26 mouse cellular contexts compared by ENCODE assay signal in the genomic region with DNA sequence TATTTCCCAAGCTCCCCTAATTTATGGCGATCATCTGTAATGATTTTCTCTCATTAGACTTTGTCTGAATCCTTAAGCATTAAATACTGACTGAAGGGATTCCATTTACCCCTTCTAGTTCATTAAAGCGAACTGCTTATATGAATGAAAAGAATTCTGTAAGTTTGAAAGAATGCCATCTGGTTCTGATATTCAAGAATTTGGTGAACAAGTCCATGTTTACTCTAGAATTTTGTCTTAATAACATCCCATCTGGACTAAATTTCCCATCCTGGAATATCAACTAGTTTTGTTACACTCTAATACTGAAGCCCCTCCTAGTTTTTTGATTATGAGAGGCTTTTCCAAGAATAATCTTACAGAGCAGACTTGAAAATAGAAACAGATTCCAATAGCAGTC.
DNase-seq lines count a peak whose midpoint lies in the region; ATAC-seq and TF ChIP-seq lines count a peak whose summit lies in the region.
"Had no signal": no experiment of that assay in that cellular context is flagged by ENCODE, and none has a peak within 500 bp of the region (broad histone marks: within the 10 kb centered on the region; RNA-seq: fewer than 3 reads in every experiment).

No protein-coding gene starts in this region.

- no peak overlapping the region for H3K4me3 ChIP-seq in limb, embryonic 14.5 days (replicated peaks; ENCODE audit: low read length)
- no peak overlapping the region for H3K4me3 ChIP-seq in limb, embryonic 10.5 days
- H3K4me3 ChIP-seq in embryonic facial prominence, embryonic 12.5 days: no peak overlapping the region
- H3K4me3 ChIP-seq in heart, embryonic 12.5 days: no peak overlapping the region
- H3K4me3 ChIP-seq: forebrain, embryonic 12.5 days; heart, embryonic 10.5 days; heart, embryonic 15.5 days; hindbrain, embryonic 13.5 days had no signal

- H3K36me3 ChIP-seq in limb, embryonic 14.5 days (ENCODE audit: control insufficient read depth, insufficient read depth, low read length): no peaks in the 10 kb centered on the region
- H3K36me3 ChIP-seq in limb, embryonic 10.5 days: no peaks in the 10 kb centered on the region
- no peaks in the 10 kb centered on the region for H3K36me3 ChIP-seq in embryonic facial prominence, embryonic 12.5 days
- H3K36me3 ChIP-seq in heart, embryonic 12.5 days: no peaks in the 10 kb centered on the region; the same call in 1 of the 2 replicates
- H3K36me3 ChIP-seq: forebrain, embryonic 12.5 days; G1E; heart, embryonic 10.5 days; heart, embryonic 15.5 days; hindbrain, embryonic 13.5 days had no signal

- peaks cover 3% of the 10 kb centered on the region; the same call in 1 of the 2 replicates for H3K4me1 ChIP-seq in limb, embryonic 14.5 days (ENCODE audit: control insufficient read depth, insufficient read depth, low read length)
- peaks cover 5% of the 10 kb centered on the region; the same call in 1 of the 2 replicates for H3K4me1 ChIP-seq in limb, embryonic 10.5 days
- H3K4me1 ChIP-seq in embryonic facial prominence, embryonic 12.5 days: peaks cover 12% of the 10 kb centered on the region; the same call in 1 of the 2 replicates
- 0 out of 2 replicates have a peak, but pooled peaks cover 3% of the 10 kb centered on the region for H3K4me1 ChIP-seq in heart, embryonic 12.5 days (replicated peaks)
- H3K4me1 ChIP-seq: forebrain, embryonic 12.5 days; heart, embryonic 10.5 days; heart, embryonic 15.5 days; hindbrain, embryonic 13.5 days had no signal

- no peaks in the 10 kb centered on the region for H3K9me3 ChIP-seq in limb, embryonic 14.5 days (ENCODE audit: control insufficient read depth, low read length)
- no peaks in the 10 kb centered on the region for H3K9me3 ChIP-seq in limb, embryonic 10.5 days (replicated peaks)
- no peaks in the 10 kb centered on the region for H3K9me3 ChIP-seq in embryonic facial prominence, embryonic 12.5 days
- H3K9me3 ChIP-seq in heart, embryonic 12.5 days (replicated peaks): no peaks in the 10 kb centered on the region
- H3K9me3 ChIP-seq: forebrain, embryonic 12.5 days; G1E; heart, embryonic 10.5 days; heart, embryonic 15.5 days; hindbrain, embryonic 13.5 days had no signal

- no peak overlapping the region for H3K4me2 ChIP-seq in limb, embryonic 14.5 days (replicated peaks; ENCODE audit: low read depth, low read length, severe bottlenecking)
- H3K4me2 ChIP-seq in embryonic facial prominence, embryonic 12.5 days (replicated peaks): no peak overlapping the region
- no peak overlapping the region for H3K4me2 ChIP-seq in heart, embryonic 12.5 days
- H3K4me2 ChIP-seq: forebrain, embryonic 12.5 days; heart, embryonic 15.5 days; hindbrain, embryonic 13.5 days had no signal

- no peaks in the 10 kb centered on the region for H3K27me3 ChIP-seq in limb, embryonic 14.5 days (ENCODE audit: control insufficient read depth, insufficient read depth, low read length)
- no peaks in the 10 kb centered on the region for H3K27me3 ChIP-seq in limb, embryonic 10.5 days (ENCODE audit: low read depth, poor library complexity, severe bottlenecking)
- no peaks in the 10 kb centered on the region for H3K27me3 ChIP-seq in embryonic facial prominence, embryonic 12.5 days
- no peaks in the 10 kb centered on the region for H3K27me3 ChIP-seq in heart, embryonic 12.5 days (replicated peaks)
- H3K27me3 ChIP-seq: forebrain, embryonic 12.5 days; heart, embryonic 15.5 days; hindbrain, embryonic 13.5 days had no signal

- TF ChIP-seq POLR2A in limb, embryonic 14.5 days (IDR thresholded peaks at IDR 0.05; ENCODE audit: borderline replicate concordance, extremely low read depth, insufficient read depth, insufficient read length): no peak

- H3K9ac ChIP-seq in limb, embryonic 14.5 days (ENCODE audit: low read depth, low read length, severe bottlenecking): no peak overlapping the region
- H3K9ac ChIP-seq in embryonic facial prominence, embryonic 12.5 days: no peak overlapping the region
- no peak overlapping the region for H3K9ac ChIP-seq in heart, embryonic 12.5 days
- H3K9ac ChIP-seq: forebrain, embryonic 12.5 days; forebrain, postnatal 0 days; heart, embryonic 15.5 days; hindbrain, embryonic 13.5 days had no signal

- 53% methylated on average over 2 of the region's 2 CpGs for WGBS in limb, embryonic 14.5 days
- 80% methylated on average over 2 of the region's 2 CpGs for whole genome bisulfite sequencing in limb, embryonic 10.5 days
- WGBS in embryonic facial prominence, embryonic 12.5 days: 33% methylated on average over 2 of the region's 2 CpGs
- WGBS in heart, embryonic 12.5 days: 75% methylated on average over 2 of the region's 2 CpGs

- peak; percentile 38 for DNase-seq in limb, embryonic 14.5 days (ENCODE audit: low spot score)
- DNase-seq in limb, embryonic 10.5 days (ENCODE audit: low spot score): no peak
- peak; percentile 77 for DNase-seq in NIH3T3 (ENCODE audit: low read depth)
- DNase-seq in forelimb bud, embryonic 11.5 days (ENCODE audit: low read depth, low spot score): peak; percentile 14
- no peak for DNase-seq in adrenal gland, adult 18-20 months (ENCODE audit: low spot score in 2 of 2)
- DNase-seq: adrenal gland, adult 2 months; adrenal gland, postnatal 36 days; B cell, adult 2 months; cerebellum, adult 11 months; cerebellum, adult 8-10 months; cerebellum, postnatal 14 days; forebrain, postnatal 0 days; gastrocnemius, postnatal 10 days; heart, adult 18-20 months; heart, postnatal 14 days; kidney, adult 11 months; kidney, adult 9 months had no signal

- ATAC-seq in limb, embryonic 14.5 days (ENCODE audit: low FRiP score, low read depth): no peak
- ATAC-seq in embryonic facial prominence, embryonic 12.5 days (ENCODE audit: insufficient number of reproducible peaks, insufficient read depth, low FRiP score, low TSS enrichment): no peak
- no peak for ATAC-seq in heart, embryonic 12.5 days (ENCODE audit: insufficient number of reproducible peaks, low FRiP score)
- ATAC-seq: CD4-positive, CD25-positive, alpha-beta regulatory T cell, adult 4 months; forebrain, postnatal 0 days; hindbrain, postnatal 0 days had no signal

- H3K27ac ChIP-seq in limb, embryonic 14.5 days (replicated peaks; ENCODE audit: low read depth, low read length): no peak overlapping the region
- H3K27ac ChIP-seq in limb, embryonic 10.5 days: no peak overlapping the region
- H3K27ac ChIP-seq in embryonic facial prominence, embryonic 12.5 days: peak overlapping the region; percentile 65; the same call in 1 of the 2 replicates
- H3K27ac ChIP-seq in heart, embryonic 12.5 days (ENCODE audit: poor library complexity, severe bottlenecking): no peak overlapping the region
- H3K27ac ChIP-seq: forebrain, embryonic 12.5 days; heart, embryonic 10.5 days; heart, embryonic 15.5 days; hindbrain, embryonic 13.5 days; hindbrain, postnatal 0 days had no signal

Comparison
In these comparisons a context has a peak if more than half of its experiments do, and no peak if none do; other contexts are left out.
1. DNase-seq: peak in limb, embryonic 14.5 days (single experiment), NIH3T3 (single experiment) and forelimb bud, embryonic 11.5 days (single experiment); none in limb, embryonic 10.5 days (single experiment) and adrenal gland, adult 18-20 months (0 of 2).